Mouse (Mus musculus) testis, adult 2 months (tissue): ENCODE results near the gene Spock1. TPM values are rescaled to one million over a fixed set of nuclear protein-coding genes. Genes with fewer than 3 reads are reported as not detected.
"Not testable (repeated sequence)": the region's sequence is repeated elsewhere in the genome, so short reads cannot be mapped to it uniquely, and the experiment has no call there.

Source experiments
- H3K27ac ChIP-seq: fragments of 200-500 bp; 2 replicates; pipeline ENCODE4 v1.5.1; 2012; ENCODE audit warnings: low read depth, low read length; ENCODE audit not compliant: control insufficient read depth, insufficient read depth
- H3K27me3 ChIP-seq: fragments of 200-500 bp; 2 replicates; pipeline ENCODE4 v1.6.1; 2012; ENCODE audit warnings: mild to moderate bottlenecking, low read length, moderate library complexity; ENCODE audit not compliant: control insufficient read depth, insufficient read depth
- H3K36me3 ChIP-seq: fragments of 200-500 bp; 2 replicates; pipeline ENCODE4 v1.6.1; 2012; ENCODE audit warnings: mild to moderate bottlenecking, low read length; ENCODE audit not compliant: control insufficient read depth, insufficient read depth
- H3K4me1 ChIP-seq: fragments of 200-500 bp; 2 replicates; pipeline ENCODE4 v1.6.1; 2012; ENCODE audit warnings: low read length; ENCODE audit not compliant: control insufficient read depth, insufficient read depth
- H3K4me3 ChIP-seq: fragments of 200-500 bp; 2 replicates; pipeline ENCODE4 v1.5.1; 2012; ENCODE audit warnings: low read depth, mild to moderate bottlenecking, low read length, moderate library complexity, mixed read lengths; ENCODE audit not compliant: control insufficient read depth
- CTCF ChIP-seq: fragments of 200-500 bp; IDR thresholded peaks from 2 replicates; pipeline ENCODE4 v1.5.1; 2012; ENCODE audit warnings: low read depth, mild to moderate bottlenecking, inconsistent platforms, low read length, moderate library complexity; ENCODE audit not compliant: control insufficient read depth, insufficient read depth, insufficient replicate concordance
- POLR2A ChIP-seq: fragments of 200-500 bp; IDR thresholded peaks from 2 replicates; pipeline ENCODE4 v1.6.1; 2012; ENCODE audit warnings: low read depth, mild to moderate bottlenecking, inconsistent platforms, low read length, moderate library complexity; ENCODE audit not compliant: control insufficient read depth
- polyA plus RNA-seq: library from polyadenylated mRNA; depleted of rRNA; stranded (reverse); fragments of >200 nt; gene quantifications from 2 replicates; pipeline ENCODE4 v1.2.3, GENCODE M21; 2012

Spock1 gene
- polyA plus RNA-seq, 1 experiment = 0.70 TPM

GRCm38 (mm10) chr13:57603226-57603625 is 304.9 kb downstream of the Spock1 start:
- no peaks in the 10 kb centered on the region for H3K36me3 ChIP-seq
- H3K27ac ChIP-seq = no peak overlapping the region
- no peaks in the 10 kb centered on the region for H3K27me3 ChIP-seq
- H3K4me1 ChIP-seq = no peaks in the 10 kb centered on the region
- H3K4me3 ChIP-seq = no peak overlapping the region
- TF ChIP-seq CTCF = no peak
- no peak for TF ChIP-seq POLR2A

DNA sequence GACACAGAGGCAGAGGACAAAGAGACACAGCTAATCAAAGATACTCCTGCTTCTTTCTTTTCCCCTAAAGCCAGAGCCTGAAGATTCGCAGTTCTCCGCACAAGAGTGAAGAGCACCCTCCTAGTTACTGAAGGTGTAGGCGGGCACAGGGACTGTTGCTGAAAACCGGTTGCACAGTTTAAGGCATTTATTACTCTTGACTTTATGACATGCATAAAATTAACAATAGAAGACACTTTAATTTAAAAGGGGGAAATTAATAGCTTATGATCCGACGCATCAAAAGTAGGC is 312.4 kb downstream of the Spock1 start:
- TF ChIP-seq POLR2A = no peak
- TF ChIP-seq CTCF = no peak
- Histone ChIP-seq H3K27ac (no peak overlapping the region), H3K4me3 (no peak overlapping the region), H3K27me3 (no peaks in the 10 kb centered on the region), H3K36me3 (no peaks in the 10 kb centered on the region), H3K4me1 (no peaks in the 10 kb centered on the region)

- Histone ChIP-seq H3K4me1 (no peaks in the 10 kb centered on the region), H3K27ac (no peak overlapping the region), H3K36me3 (no peaks in the 10 kb centered on the region), H3K27me3 (no peaks in the 10 kb centered on the region), H3K4me3 (no peak overlapping the region)
- TF ChIP-seq POLR2A (no peak), CTCF (no peak)
Observed at GRCm38 (mm10) chr13:57595032-57595760, 312.9 kb downstream of the Spock1 start.

GRCm38 (mm10) chr13:57589338-57589914 is 318.7 kb downstream of the Spock1 start:
- not testable (repeated sequence) for H3K4me3 ChIP-seq, H3K36me3 ChIP-seq, H3K27me3 ChIP-seq, H3K27ac ChIP-seq, H3K4me1 ChIP-seq

DNA sequence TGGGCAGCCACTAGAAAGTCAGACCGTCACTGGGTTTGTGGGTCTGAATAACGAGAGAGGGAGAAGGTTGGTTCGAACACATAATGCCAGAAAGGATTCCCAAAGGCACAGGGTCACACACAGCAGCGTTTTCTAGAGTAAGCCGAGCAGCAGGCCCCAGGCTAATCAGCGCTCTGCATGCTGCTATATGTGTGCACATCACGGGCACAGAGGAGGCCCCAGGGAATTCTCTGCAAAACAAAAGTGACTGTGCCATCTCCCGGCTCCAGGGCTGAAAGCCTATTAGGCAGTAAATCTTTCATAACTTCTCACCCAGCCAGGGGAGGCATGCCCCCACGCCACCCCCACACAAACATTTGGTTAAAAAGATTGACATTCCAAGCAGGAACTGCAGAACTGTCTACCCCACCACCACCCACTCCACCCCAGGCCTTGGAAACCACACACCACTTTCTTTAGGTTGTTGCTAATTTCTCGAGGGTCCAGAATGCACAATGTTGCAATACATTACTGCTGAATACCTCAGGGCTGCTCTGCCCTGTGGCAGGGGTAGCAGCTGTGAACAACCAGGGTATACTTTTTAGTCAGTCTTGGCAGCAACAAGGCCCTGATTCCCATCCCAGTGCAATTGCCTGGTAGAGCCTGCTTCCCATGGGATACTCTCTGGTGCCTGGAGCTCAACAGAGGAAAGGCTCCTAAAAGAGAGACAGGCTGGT is 319.4 kb downstream of the Spock1 start:
- H3K27ac ChIP-seq = no peak overlapping the region
- TF ChIP-seq CTCF = no peak

DNA sequence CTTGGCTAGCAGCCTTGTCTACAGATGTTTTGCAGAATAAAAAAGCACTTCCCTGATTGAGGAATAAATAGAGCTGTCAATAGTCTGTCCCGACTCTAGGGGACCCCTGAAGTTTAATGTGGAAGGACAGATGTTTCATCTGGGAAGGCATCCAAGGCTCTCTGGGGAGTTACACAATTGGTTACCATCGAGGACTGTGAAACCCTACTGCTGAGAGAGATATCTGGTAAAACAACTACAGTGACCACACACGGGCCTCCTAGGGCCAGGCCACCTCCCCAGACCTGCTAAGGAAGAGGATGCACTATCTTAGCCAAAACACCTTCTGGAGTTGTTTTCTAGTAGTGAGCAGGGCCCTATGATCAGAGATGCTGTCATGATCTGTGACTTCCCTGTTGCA is 323.0 kb downstream of the Spock1 start:
- H3K4me3 ChIP-seq = no peak overlapping the region
- no peak for TF ChIP-seq CTCF
- TF ChIP-seq POLR2A = no peak
- H3K27me3 ChIP-seq = no peaks in the 10 kb centered on the region
- no peaks in the 10 kb centered on the region for H3K4me1 ChIP-seq
- no peak overlapping the region for H3K27ac ChIP-seq
- no peaks in the 10 kb centered on the region for H3K36me3 ChIP-seq

More for the DNA sequence above, 319.4 kb downstream of the Spock1 start:
- H3K36me3 ChIP-seq = no peaks in the 10 kb centered on the region
- no peaks in the 10 kb centered on the region for H3K27me3 ChIP-seq
- H3K4me3 ChIP-seq = no peak overlapping the region
- H3K4me1 ChIP-seq = no peaks in the 10 kb centered on the region

- no peaks in the 10 kb centered on the region for H3K4me1 ChIP-seq
- no peak overlapping the region for H3K4me3 ChIP-seq
- no peaks in the 10 kb centered on the region for H3K36me3 ChIP-seq
- no peaks in the 10 kb centered on the region for H3K27me3 ChIP-seq
- no peak overlapping the region for H3K27ac ChIP-seq
- TF ChIP-seq CTCF = no peak
- no peak for TF ChIP-seq POLR2A
Observed at GRCm38 (mm10) chr13:57582314-57582976, 325.7 kb downstream of the Spock1 start.
